ENCODE assay signal across 38 mouse cellular contexts in genomic region chr11:49183172-49183571, GRCm38 (mm10). TPM values are rescaled to one million over a fixed set of nuclear protein-coding genes. Genes with fewer than 3 reads are reported as not detected.
"Had no signal": no experiment of that assay in that cellular context is flagged by ENCODE, and none has a peak within 500 bp of the region (broad histone marks: within the 10 kb centered on the region; RNA-seq: fewer than 3 reads in every experiment).

No protein-coding gene starts in this region.

- H3K9ac ChIP-seq: heart, embryonic 12.5 days; hindbrain, embryonic 12.5 days; hindbrain, embryonic 14.5 days; intestine, embryonic 15.5 days; limb, embryonic 12.5 days; liver, embryonic 13.5 days; liver, embryonic 15.5 days; liver, postnatal 0 days had no signal

- H3K4me3 ChIP-seq: gastrocnemius, adult 2 months; heart, embryonic 12.5 days; hindbrain, embryonic 10.5 days; hindbrain, embryonic 12.5 days; intestine, embryonic 15.5 days; layer of hippocampus, adult 2 months; left cerebral cortex, adult 2 months; limb, embryonic 10.5 days; limb, embryonic 12.5 days; liver, embryonic 13.5 days; liver, embryonic 15.5 days had no signal

- H3K36me3 ChIP-seq: heart, embryonic 12.5 days; hindbrain, embryonic 10.5 days; hindbrain, embryonic 12.5 days; intestine, embryonic 15.5 days; limb, embryonic 10.5 days; limb, embryonic 12.5 days; liver, embryonic 13.5 days; liver, embryonic 15.5 days had no signal

- H3K4me2 ChIP-seq: heart, embryonic 12.5 days; hindbrain, embryonic 12.5 days; hindbrain, embryonic 14.5 days; intestine, embryonic 15.5 days; limb, embryonic 12.5 days; liver, embryonic 11.5 days; liver, embryonic 13.5 days; liver, embryonic 15.5 days had no signal

- ATAC-seq: hindbrain, embryonic 16.5 days; inflammation-experienced regulatory T-cells, adult 6 months; intestine, embryonic 15.5 days; intestine, postnatal 0 days; liver, postnatal 0 days had no signal

- DNase-seq: gastrocnemius, adult 2 months; gastrocnemius, postnatal 10 days; gastrocnemius, postnatal 25 days; heart, postnatal 4 days; kidney, adult 18-20 months; kidney, adult 8-10 months; kidney, postnatal 10 days; kidney, postnatal 25 days; kidney, postnatal 4 days; liver; liver, embryonic 13.5 days; liver, postnatal 0 days had no signal

- H3K9me3 ChIP-seq: heart, embryonic 12.5 days; hindbrain, embryonic 10.5 days; hindbrain, embryonic 12.5 days; intestine, embryonic 15.5 days; limb, embryonic 10.5 days; limb, embryonic 12.5 days; liver, embryonic 13.5 days; liver, embryonic 15.5 days had no signal

- H3K27me3 ChIP-seq: heart, embryonic 12.5 days; hindbrain, embryonic 12.5 days; intestine, embryonic 15.5 days; limb, embryonic 12.5 days; liver, embryonic 13.5 days; liver, embryonic 15.5 days had no signal

- H3K27ac ChIP-seq: gastrocnemius, adult 2 months; hindbrain, embryonic 10.5 days; hindbrain, embryonic 12.5 days; hindbrain, embryonic 14.5 days; intestine, embryonic 15.5 days; layer of hippocampus, adult 2 months; left cerebral cortex, adult 2 months; limb, embryonic 10.5 days; limb, embryonic 12.5 days; liver, embryonic 13.5 days; liver, embryonic 15.5 days had no signal

- H3K4me1 ChIP-seq: heart, embryonic 12.5 days; hindbrain, embryonic 10.5 days; hindbrain, embryonic 12.5 days; intestine, embryonic 15.5 days; limb, embryonic 10.5 days; limb, embryonic 12.5 days; liver, embryonic 13.5 days; liver, embryonic 15.5 days had no signal

RNA-seq across cellular contexts. Expression of gene Btnl9, which starts 3.8 kb away (rescaled TPM):
- total RNA-seq: layer of hippocampus, adult 2 months; layer of hippocampus, postnatal 25 days; left cerebral cortex, adult 2 months; left cerebral cortex, postnatal 36 days had no signal
- polyA plus RNA-seq: frontal cortex, adult 2 months; hindbrain, embryonic 10.5 days had no signal

RNA-seq across cellular contexts. Expression of gene Olfr1394, which starts 29.0 kb away (rescaled TPM):
- total RNA-seq: gastrocnemius, adult 2 months; gastrocnemius, postnatal 10 days; gastrocnemius, postnatal 25 days; gastrocnemius, postnatal 4 days; granulocyte monocyte progenitor cell, adult 5-6 weeks; heart, postnatal 10 days; heart, postnatal 4 days; layer of hippocampus, adult 2 months; layer of hippocampus, postnatal 10 days; layer of hippocampus, postnatal 25 days; left cerebral cortex, adult 2 months; left cerebral cortex, postnatal 14 days; left cerebral cortex, postnatal 36 days had no signal
- polyA plus RNA-seq: frontal cortex, adult 2 months; heart, embryonic 12.5 days; heart, embryonic 14.5 days; hindbrain, embryonic 10.5 days; hindbrain, embryonic 12.5 days; hindbrain, embryonic 14.5 days; hindbrain, embryonic 16.5 days; inflammation-experienced regulatory T-cells, adult 6 months; intestine, embryonic 15.5 days; intestine, postnatal 0 days; kidney, embryonic 14.5 days; kidney, embryonic 16.5 days; limb, embryonic 10.5 days; limb, embryonic 12.5 days; limb, embryonic 14.5 days; liver, embryonic 11.5 days; liver, embryonic 13.5 days; liver, embryonic 15.5 days; liver, postnatal 0 days had no signal

RNA-seq across cellular contexts. Expression of gene Olfr1395, which starts 41.1 kb away (rescaled TPM):
- total RNA-seq: gastrocnemius, adult 2 months; gastrocnemius, postnatal 10 days; gastrocnemius, postnatal 25 days; gastrocnemius, postnatal 4 days; granulocyte monocyte progenitor cell, adult 5-6 weeks; heart, postnatal 10 days; heart, postnatal 4 days; layer of hippocampus, adult 2 months; layer of hippocampus, postnatal 10 days; layer of hippocampus, postnatal 25 days; left cerebral cortex, adult 2 months; left cerebral cortex, postnatal 14 days; left cerebral cortex, postnatal 36 days had no signal
- polyA plus RNA-seq: heart, embryonic 12.5 days; heart, embryonic 14.5 days; hindbrain, embryonic 10.5 days; hindbrain, embryonic 12.5 days; hindbrain, embryonic 14.5 days; hindbrain, embryonic 16.5 days; inflammation-experienced regulatory T-cells, adult 6 months; intestine, embryonic 15.5 days; intestine, postnatal 0 days; kidney, embryonic 14.5 days; kidney, embryonic 16.5 days; limb, embryonic 10.5 days; limb, embryonic 12.5 days; limb, embryonic 14.5 days; liver, embryonic 11.5 days; liver, embryonic 13.5 days; liver, embryonic 15.5 days; liver, postnatal 0 days had no signal
